Mouse (Mus musculus) ES-Bruce4 (cell line): ENCODE measurements around the gene Lrrc3c. TPM values are rescaled to one million over a fixed set of nuclear protein-coding genes. Genes with fewer than 3 reads are reported as not detected.

Source experiments
- H3K27ac ChIP-seq: 2 replicates; pipeline ENCODE4 v1.5.1; 2012; ENCODE audit warnings: low read length, inconsistent platforms; ENCODE audit not compliant: insufficient read depth
- H3K27me3 ChIP-seq: 2 replicates; pipeline ENCODE4 v1.6.1; 2012; ENCODE audit warnings: mild to moderate bottlenecking, low read length, inconsistent platforms; ENCODE audit not compliant: control insufficient read depth, poor library complexity, insufficient read depth, severe bottlenecking
- H3K36me3 ChIP-seq: 2 replicates; pipeline ENCODE4 v1.6.1; 2012; ENCODE audit warnings: inconsistent platforms, mild to moderate bottlenecking, low read length, moderate library complexity; ENCODE audit not compliant: control insufficient read depth, poor library complexity, insufficient read depth, severe bottlenecking
- H3K4me1 ChIP-seq: one replicate; pipeline ENCODE4 v1.8.1; 2011; ENCODE audit warnings: low read length; ENCODE audit not compliant: control insufficient read depth, insufficient read depth
- H3K4me3 ChIP-seq: 2 replicates; pipeline ENCODE4 v1.5.1; 2011; ENCODE audit warnings: low read depth, mild to moderate bottlenecking, low read length
- H3K9ac ChIP-seq: 2 replicates; pipeline ENCODE4 v1.6.1; 2012; ENCODE audit warnings: low read depth, mild to moderate bottlenecking, inconsistent platforms; ENCODE audit not compliant: poor library complexity, severe bottlenecking
- H3K9me3 ChIP-seq: replicated peaks from 2 replicates; pipeline ENCODE4 v1.6.1; 2012; ENCODE audit warnings: mild to moderate bottlenecking, low read length, inconsistent platforms; ENCODE audit not compliant: control insufficient read depth, poor library complexity, insufficient read depth, severe bottlenecking
- CTCF ChIP-seq: IDR thresholded peaks from one replicate; pipeline ENCODE4 v1.8.1; 2011; ENCODE audit warnings: low read depth, low read length
- EP300 ChIP-seq: IDR thresholded peaks from 2 replicates; pipeline ENCODE4 v1.6.1; 2011; ENCODE audit warnings: low read depth, low read length; ENCODE audit not compliant: insufficient read depth
- POLR2A ChIP-seq: IDR thresholded peaks from one replicate; pipeline ENCODE4 v1.8.1; 2011; ENCODE audit warnings: low read length; ENCODE audit not compliant: insufficient read depth
- polyA plus RNA-seq: library from polyadenylated mRNA; stranded (reverse); fragments of >200 nt; gene quantifications from 2 replicates; pipeline ENCODE4 v1.2.4, GENCODE M21; 2011; ENCODE audit warnings: low read depth; ENCODE audit not compliant: missing spikeins, insufficient read depth, insufficient read length

The Lrrc3c gene
- polyA plus RNA-seq, 1 experiment = not detected

- H3K27ac ChIP-seq = no peak overlapping the region
- H3K4me1 ChIP-seq = peaks cover 8% of the 10 kb centered on the region
- TF ChIP-seq EP300 (no peak), POLR2A (no peak), CTCF (no peak)
- H3K4me3 ChIP-seq = no peak overlapping the region
- no peak overlapping the region for H3K9ac ChIP-seq
- H3K27me3 ChIP-seq = no peaks in the 10 kb centered on the region
- H3K9me3 ChIP-seq = no peaks in the 10 kb centered on the region
- peaks cover 4% of the 10 kb centered on the region for H3K36me3 ChIP-seq
Observed at GRCm38 (mm10) chr11:98577776-98578175, 20.3 kb upstream of the Lrrc3c start.

- no peak for TF ChIP-seq EP300
- no peak for TF ChIP-seq POLR2A
- no peak for TF ChIP-seq CTCF
- no peaks in the 10 kb centered on the region for H3K27me3 ChIP-seq
- H3K27ac ChIP-seq = peak overlapping the region; percentile 59
Observed at GRCm38 (mm10) chr11:98580301-98581121, 17.6 kb upstream of the Lrrc3c start.

GRCm38 (mm10) chr11:98581286-98582029 lies 16.6 kb upstream of the Lrrc3c start:
- H3K9ac ChIP-seq = no peak overlapping the region; the same call in 1 of the 2 replicates
- H3K4me3 ChIP-seq = no peak overlapping the region
- no peaks in the 10 kb centered on the region for H3K27me3 ChIP-seq
- H3K36me3 ChIP-seq = peaks cover 9% of the 10 kb centered on the region
- peak overlapping the region; percentile 59 for H3K27ac ChIP-seq
- H3K4me1 ChIP-seq = peaks cover 8% of the 10 kb centered on the region
- TF ChIP-seq CTCF = no peak
- TF ChIP-seq POLR2A = no peak
- no peak for TF ChIP-seq EP300
- no peaks in the 10 kb centered on the region for H3K9me3 ChIP-seq

More at GRCm38 (mm10) chr11:98580301-98581121, 17.6 kb upstream of the Lrrc3c start:
- H3K9me3 ChIP-seq = no peaks in the 10 kb centered on the region
- peaks cover 8% of the 10 kb centered on the region for H3K4me1 ChIP-seq
- no peak overlapping the region for H3K9ac ChIP-seq
- no peak overlapping the region for H3K4me3 ChIP-seq
- H3K36me3 ChIP-seq = peaks cover 9% of the 10 kb centered on the region

GRCm38 (mm10) chr11:98582030-98582388 lies 16.1 kb upstream of the Lrrc3c start:
- Histone ChIP-seq H3K9me3 (no peaks in the 10 kb centered on the region), H3K4me3 (no peak overlapping the region), H3K27ac (peak overlapping the region; percentile 59)

GRCm38 (mm10) chr11:98582551-98583264 lies 15.4 kb upstream of the Lrrc3c start:
- TF ChIP-seq CTCF (no peak), POLR2A (no peak), EP300 (no peak)
- Histone ChIP-seq H3K4me1 (peaks cover 8% of the 10 kb centered on the region), H3K36me3 (peaks cover 9% of the 10 kb centered on the region), H3K9me3 (no peaks in the 10 kb centered on the region), H3K9ac (no peak overlapping the region), H3K4me3 (no peak overlapping the region), H3K27me3 (no peaks in the 10 kb centered on the region), H3K27ac (no peak overlapping the region)

More at GRCm38 (mm10) chr11:98582030-98582388, 16.1 kb upstream of the Lrrc3c start:
- peaks cover 8% of the 10 kb centered on the region for H3K4me1 ChIP-seq
- no peaks in the 10 kb centered on the region for H3K27me3 ChIP-seq
- TF ChIP-seq CTCF = no peak
- no peak for TF ChIP-seq POLR2A
- TF ChIP-seq EP300 = no peak
- peaks cover 9% of the 10 kb centered on the region for H3K36me3 ChIP-seq
- H3K9ac ChIP-seq = no peak overlapping the region; the same call in 1 of the 2 replicates
